Mouse (Mus musculus) CD4-positive, CD25-positive, alpha-beta regulatory T cell, adult 9 weeks (primary cell): Measurements from ENCODE around the gene Olfr937. TPM values are rescaled to one million over a fixed set of nuclear protein-coding genes. Genes with fewer than 3 reads are reported as not detected.

Source experiments
- polyA plus RNA-seq: library from polyadenylated mRNA; unstranded; fragments of 100-300 nt; shearing (Covaris generic); gene quantifications from one replicate; pipeline ENCODE4 v1.2.1, GENCODE M21; 2017

Gene Olfr937
- polyA plus RNA-seq, result not detected

DNA sequence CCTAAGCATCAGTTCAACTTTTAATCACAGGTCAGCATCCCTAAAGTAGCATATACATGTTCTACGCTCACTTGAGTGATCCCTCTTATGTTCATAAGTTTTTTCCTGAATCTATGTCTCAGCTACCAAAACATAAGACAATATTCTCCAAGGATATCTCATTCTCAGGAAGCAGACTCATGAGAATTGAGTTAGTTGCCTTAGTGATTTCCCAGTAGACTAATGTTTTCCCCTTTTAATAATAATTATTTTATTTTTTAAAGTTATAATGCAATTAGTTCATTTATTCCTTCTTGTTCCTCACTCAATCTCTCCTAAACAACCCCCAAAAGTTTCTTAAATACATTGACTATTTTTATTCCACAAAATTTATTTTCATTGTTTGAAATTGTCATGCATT, at the start of gene Olfr937:
Gene Olfr937 (minus strand): TSS at position 101 of the 400 bp plus-strand sequence.

DNA sequence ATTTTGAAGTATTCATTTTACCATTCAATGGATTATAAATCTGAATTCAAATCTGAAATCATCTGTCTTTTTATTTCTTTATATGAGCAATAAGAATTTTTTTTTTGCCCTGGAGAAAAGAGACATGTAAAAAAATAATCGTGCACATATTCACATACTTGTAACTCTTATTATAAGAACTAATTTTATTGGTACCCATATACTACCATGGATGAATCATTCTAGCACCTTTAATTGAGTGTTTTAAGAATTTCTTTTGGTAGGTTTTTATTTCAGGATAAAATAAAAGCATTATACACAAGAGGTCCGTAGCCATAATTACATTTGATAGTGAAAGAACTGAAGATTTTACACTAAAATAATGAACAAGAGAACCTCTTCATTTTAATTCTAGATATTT, 14.0 kb upstream of the Olfr937 start, which contains the start of gene Olfr938:
Gene Olfr938 (minus strand): TSS at position 101 of the 400 bp plus-strand sequence.

DNA sequence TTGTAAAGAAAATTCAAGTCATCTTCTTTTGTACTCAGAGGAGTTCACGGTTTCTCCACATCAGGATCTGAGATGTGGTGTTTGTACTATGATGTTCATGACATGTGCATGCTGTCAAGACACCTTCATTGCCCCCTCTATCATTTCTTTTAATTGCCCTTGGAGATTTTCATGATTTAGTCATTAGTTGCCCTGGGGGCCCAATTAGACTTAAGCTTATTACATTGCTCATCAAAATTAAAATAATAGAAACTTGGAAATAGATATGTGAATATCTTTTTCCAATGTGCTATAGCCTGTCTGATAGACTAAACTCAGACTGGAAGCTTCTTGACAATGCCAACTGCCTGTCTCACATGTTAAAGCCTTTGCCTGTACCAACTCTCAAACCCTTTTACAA, 41.5 kb downstream of the Olfr937 start, which contains the start of gene Olfr146:
Gene Olfr146 (minus strand): TSS at position 101 of the 400 bp plus-strand sequence.

Other genes starting within 250 kb of the Olfr937 start
- not detected for gene Olfr923, start 238.4 kb downstream of the Olfr937 start, polyA plus RNA-seq
- gene Olfr924, start 220.5 kb downstream of the Olfr937 start, polyA plus RNA-seq, result not detected
- not detected for gene Olfr26, start 209.9 kb downstream of the Olfr937 start, polyA plus RNA-seq
- gene Olfr926, start 187.8 kb downstream of the Olfr937 start, polyA plus RNA-seq, result not detected
- gene Olfr930, start 135.1 kb downstream of the Olfr937 start, polyA plus RNA-seq, result not detected
- gene Olfr933, start 92.6 kb downstream of the Olfr937 start, polyA plus RNA-seq, result not detected
- gene Olfr934, start 76.6 kb downstream of the Olfr937 start, polyA plus RNA-seq, result not detected
- gene Olfr935, start 65.3 kb downstream of the Olfr937 start, polyA plus RNA-seq, result not detected
- gene Olfr146, start 41.6 kb downstream of the Olfr937 start, polyA plus RNA-seq, result not detected
- gene Olfr938, start 13.9 kb upstream of the Olfr937 start, polyA plus RNA-seq, result not detected
- gene Olfr27, start 63.2 kb upstream of the Olfr937 start, polyA plus RNA-seq, result not detected
- gene Olfr943, start 101.4 kb upstream of the Olfr937 start, polyA plus RNA-seq, result not detected
- not detected for gene Olfr944, start 137.0 kb upstream of the Olfr937 start, polyA plus RNA-seq
- gene Olfr1537, start 185.0 kb upstream of the Olfr937 start, polyA plus RNA-seq, result not detected
- not detected for gene Olfr945, start 211.9 kb upstream of the Olfr937 start, polyA plus RNA-seq